Mouse (Mus musculus) thymus, adult 2 months (tissue): ENCODE measurements around the gene Ntrk2. TPM values are rescaled to one million over a fixed set of nuclear protein-coding genes. Genes with fewer than 3 reads are reported as not detected.

Experiments
- DNase-seq: peaks from one replicate; pipeline ENCODE4 v3.0.0; 2021
- H3K27ac ChIP-seq: fragments of 200-500 bp; 2 replicates; pipeline ENCODE4 v1.5.1; 2012; ENCODE audit warnings: low read length, control low read depth; ENCODE audit not compliant: control insufficient read depth, insufficient read depth
- H3K27me3 ChIP-seq: fragments of 200-500 bp; 2 replicates; pipeline ENCODE4 v1.6.1; 2012; ENCODE audit warnings: mild to moderate bottlenecking, low read length, moderate library complexity, mixed read lengths; ENCODE audit not compliant: control insufficient read depth, insufficient read depth
- H3K36me3 ChIP-seq: fragments of 200-500 bp; 2 replicates; pipeline ENCODE4 v1.6.1; 2012; ENCODE audit warnings: mild to moderate bottlenecking, low read length, moderate library complexity; ENCODE audit not compliant: control insufficient read depth, insufficient read depth
- H3K4me1 ChIP-seq: fragments of 200-500 bp; replicated peaks from 2 replicates; pipeline ENCODE4 v1.6.1; 2012; ENCODE audit warnings: low read length; ENCODE audit not compliant: control insufficient read depth, insufficient read depth
- H3K4me3 ChIP-seq: fragments of 200-500 bp; 2 replicates; pipeline ENCODE4 v1.5.1; 2012; ENCODE audit warnings: mild to moderate bottlenecking, low read length, control low read depth, moderate library complexity; ENCODE audit not compliant: control insufficient read depth, insufficient read depth
- CTCF ChIP-seq: fragments of 200-500 bp; IDR thresholded peaks from 2 replicates; pipeline ENCODE4 v1.5.1; 2012; ENCODE audit warnings: mild to moderate bottlenecking, control low read depth, low read length, moderate library complexity, borderline replicate concordance; ENCODE audit not compliant: control insufficient read depth, poor library complexity, insufficient read depth; ENCODE audit errors: extremely low read depth
- POLR2A ChIP-seq: fragments of 200-500 bp; IDR thresholded peaks from 2 replicates; pipeline ENCODE4 v1.6.1; 2012; ENCODE audit warnings: mild to moderate bottlenecking, low read length, control low read depth, moderate library complexity; ENCODE audit not compliant: control insufficient read depth, poor library complexity, insufficient read depth; ENCODE audit errors: extremely low read depth
- WGBS: fragments of 180-500 bp; shearing (Covaris S2); methylation state at CpG from one replicate; pipeline ENCODE4 v1.1.7; 2018; 5-methylcytosine and 5-hydroxymethylcytosine counted together
- polyA plus RNA-seq: library from polyadenylated mRNA; depleted of rRNA; stranded (reverse); fragments of >200 nt; gene quantifications from 2 replicates; pipeline ENCODE4 v1.2.3, GENCODE M21; 2012

Ntrk2 gene
- polyA plus RNA-seq, 1 experiment = 5.7 TPM

DNA sequence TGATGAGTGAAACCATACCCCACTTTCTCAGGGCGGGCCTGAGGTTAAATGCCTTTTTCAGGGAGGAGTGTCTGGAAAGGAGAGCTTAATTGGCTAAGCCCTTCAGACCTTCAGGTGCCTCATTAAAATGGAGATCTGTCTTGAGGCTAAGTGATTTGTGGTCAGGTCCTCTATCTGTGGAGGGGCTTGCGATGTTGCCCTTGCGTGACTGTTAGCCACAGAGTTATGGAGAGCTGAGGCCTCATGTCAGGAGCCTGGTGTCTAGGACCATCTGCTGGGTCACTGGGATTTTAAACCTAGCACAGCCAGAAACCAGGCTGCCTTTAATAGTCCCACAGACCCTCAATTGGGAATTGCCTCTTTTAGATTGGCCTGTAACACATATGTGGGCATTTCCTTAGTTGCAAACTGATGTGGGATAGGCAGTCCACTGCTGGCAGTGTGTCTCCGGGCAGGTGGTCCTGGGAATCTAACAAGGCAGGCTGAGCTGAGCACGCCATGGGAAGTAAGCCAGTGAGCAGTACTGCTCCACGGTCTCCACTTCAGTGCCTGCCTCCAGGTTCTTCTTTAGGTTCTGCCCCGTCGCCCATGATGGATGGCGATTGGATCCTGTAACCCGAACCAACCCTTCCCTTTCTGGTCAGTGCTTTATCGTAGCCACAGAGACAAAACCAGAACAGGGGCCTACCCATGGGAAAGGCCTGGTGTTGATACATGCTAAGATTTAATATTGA is 152.0 kb downstream of the Ntrk2 start:
- no peak overlapping the region for H3K27ac ChIP-seq
- no peaks in the 10 kb centered on the region for H3K27me3 ChIP-seq
- no peaks in the 10 kb centered on the region for H3K4me1 ChIP-seq
- no peak for TF ChIP-seq CTCF
- TF ChIP-seq POLR2A = no peak
- no peak overlapping the region for H3K4me3 ChIP-seq
- no peak for DNase-seq
- no peaks in the 10 kb centered on the region for H3K36me3 ChIP-seq
- WGBS = 91% methylated on average over 11 of the region's 11 CpGs

- no peak for TF ChIP-seq CTCF
- TF ChIP-seq POLR2A = no peak
- 92% methylated on average over 6 of the region's 6 CpGs for WGBS
- no peak for DNase-seq
- H3K27ac ChIP-seq = no peak overlapping the region
- no peaks in the 10 kb centered on the region for H3K36me3 ChIP-seq
- H3K4me1 ChIP-seq = no peaks in the 10 kb centered on the region
- no peaks in the 10 kb centered on the region for H3K27me3 ChIP-seq
- no peak overlapping the region for H3K4me3 ChIP-seq
These were observed 154.0 kb downstream of the Ntrk2 start for GRCm38 (mm10) chr13:58960321-58960720.

DNA sequence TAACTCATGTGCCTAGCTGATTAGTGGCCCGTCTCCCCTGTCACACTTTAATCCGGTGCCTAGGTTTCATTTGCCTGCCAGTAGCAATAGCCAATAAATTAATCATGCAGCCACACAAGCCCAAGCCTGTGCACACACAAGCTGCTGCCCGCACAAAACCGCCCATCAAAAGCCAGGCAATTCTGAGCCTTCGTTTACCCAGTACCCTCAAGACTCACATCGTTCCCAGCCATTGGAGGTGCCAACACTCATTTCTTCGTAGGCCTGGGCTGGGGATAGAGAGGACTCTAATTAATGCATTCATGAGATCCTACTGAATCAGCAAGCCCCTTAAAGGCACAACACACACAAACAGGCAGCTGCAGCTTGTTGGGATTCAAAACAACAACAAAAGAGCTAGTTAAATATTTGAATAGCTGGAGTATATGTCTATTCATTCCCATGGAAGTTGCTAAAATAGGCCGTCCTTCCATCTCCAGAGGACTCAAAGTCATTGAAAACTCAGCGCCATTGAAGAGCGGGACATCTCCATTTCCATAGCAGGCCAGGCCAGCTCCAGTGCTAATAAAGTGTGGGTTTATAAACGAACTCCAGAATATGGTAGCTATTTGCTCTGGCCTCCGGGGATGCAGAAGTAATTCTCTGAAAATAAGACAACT is 158.5 kb downstream of the Ntrk2 start:
- no peaks in the 10 kb centered on the region for H3K27me3 ChIP-seq
- no peak overlapping the region for H3K27ac ChIP-seq
- no peak for DNase-seq
- no peaks in the 10 kb centered on the region for H3K4me1 ChIP-seq
- TF ChIP-seq POLR2A (no peak), CTCF (no peak)
- H3K4me3 ChIP-seq = no peak overlapping the region
- 91% methylated on average over 12 of the region's 12 CpGs for WGBS
- H3K36me3 ChIP-seq = no peaks in the 10 kb centered on the region

- Histone ChIP-seq H3K36me3 (no peaks in the 10 kb centered on the region), H3K27me3 (no peaks in the 10 kb centered on the region), H3K27ac (no peak overlapping the region), H3K4me1 (no peaks in the 10 kb centered on the region), H3K4me3 (no peak overlapping the region)
- 91% methylated on average over 3 of the region's 3 CpGs for WGBS
- DNase-seq = no peak
- no peak for TF ChIP-seq POLR2A
These were observed 159.5 kb downstream of the Ntrk2 start for GRCm38 (mm10) chr13:58965826-58966225.

DNA sequence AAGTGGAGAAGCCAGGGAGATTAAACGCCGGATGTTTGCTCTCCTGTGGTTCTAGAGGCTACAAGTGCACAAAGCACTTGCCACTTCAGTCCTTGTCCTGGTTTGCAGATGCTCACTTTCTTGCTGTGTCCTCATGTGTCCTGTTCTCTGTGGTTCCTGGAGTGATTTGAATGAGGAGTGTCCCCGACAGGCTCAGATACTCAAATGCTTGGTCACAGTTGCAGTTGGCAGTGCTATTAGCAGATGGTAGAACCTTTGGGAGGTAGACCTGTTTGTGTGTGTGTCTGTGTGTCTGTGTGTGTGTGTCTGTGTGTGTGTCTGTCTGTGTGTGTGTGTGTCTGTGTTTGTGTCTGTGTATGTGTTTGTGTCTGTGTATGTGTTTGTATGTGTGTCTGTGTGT is 160.1 kb downstream of the Ntrk2 start:
- no peak for TF ChIP-seq CTCF
- no peak for TF ChIP-seq POLR2A
- H3K27me3 ChIP-seq = no peaks in the 10 kb centered on the region
- H3K4me3 ChIP-seq = no peak overlapping the region
- no peaks in the 10 kb centered on the region for H3K36me3 ChIP-seq
- no peak for DNase-seq
- 89% methylated on average over 3 of the region's 3 CpGs for WGBS
- no peak overlapping the region for H3K27ac ChIP-seq
- no peaks in the 10 kb centered on the region for H3K4me1 ChIP-seq

GRCm38 (mm10) chr13:58968168-58968567 is 161.8 kb downstream of the Ntrk2 start:
- DNase-seq = no peak
- Histone ChIP-seq H3K36me3 (no peaks in the 10 kb centered on the region), H3K27me3 (no peaks in the 10 kb centered on the region), H3K4me1 (no peaks in the 10 kb centered on the region), H3K4me3 (no peak overlapping the region), H3K27ac (no peak overlapping the region)
- 83% methylated on average over 5 of the region's 5 CpGs for WGBS
- TF ChIP-seq POLR2A = no peak
- TF ChIP-seq CTCF = no peak
